Mouse (Mus musculus) erythroblast, embryonic 14.5 days (primary cell): ENCODE measurements around the gene Rac1.

Source experiments
- GATA1 ChIP-seq: IDR thresholded peaks from 2 replicates; pipeline ENCODE4 v1.6.1; 2012; ENCODE audit warnings: low read length, inconsistent platforms, mixed read lengths
- TAL1 ChIP-seq: IDR thresholded peaks from 3 replicates; pipeline ENCODE4 v1.6.1; 2012; ENCODE audit warnings: low read length, inconsistent platforms, mixed read lengths

DNA sequence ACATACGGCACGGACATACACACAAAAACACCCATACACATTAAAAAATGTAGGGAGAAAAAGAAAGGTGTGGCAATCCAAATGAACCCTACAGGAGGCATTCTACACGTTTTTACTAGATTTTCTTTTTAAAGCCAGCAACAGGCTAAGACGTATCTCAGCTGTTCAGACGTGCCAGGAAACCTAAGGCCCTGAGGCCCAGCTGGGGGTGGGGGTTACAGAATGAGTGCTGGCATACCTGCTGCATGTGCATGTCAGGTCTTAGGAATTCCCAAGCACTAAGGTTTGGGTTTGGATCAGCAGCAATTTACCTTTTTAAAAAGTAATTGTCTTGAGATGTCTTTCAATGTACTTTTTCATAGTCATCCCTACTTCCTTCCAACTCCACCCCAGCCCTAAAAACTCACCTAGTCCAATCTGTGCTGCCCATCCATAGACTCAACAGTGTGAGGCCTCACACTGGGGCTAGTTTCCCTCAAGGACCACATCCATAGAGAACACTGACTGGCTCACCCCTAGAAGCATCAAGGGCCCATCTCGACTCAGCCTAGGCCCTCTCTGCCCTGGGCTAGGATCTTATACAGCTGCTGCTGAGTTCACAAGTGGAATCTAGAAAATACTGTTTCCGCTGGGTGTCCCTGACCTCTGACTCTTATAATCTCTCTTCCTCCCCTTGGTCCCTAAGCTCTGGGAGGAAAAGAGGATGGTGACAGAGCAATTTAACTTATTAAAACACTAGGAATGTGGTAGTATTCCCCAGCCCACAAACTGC lies 2.2 kb downstream of the Rac1 start:
- TF ChIP-seq GATA1 (no peak), TAL1 (no peak)
